Mouse (Mus musculus) kidney, embryonic 16.5 days (tissue): ENCODE measurements around the gene Snai1. TPM values are rescaled to one million over a fixed set of nuclear protein-coding genes. Genes with fewer than 3 reads are reported as not detected.
A peak's percentile ranks its signal among the peaks of the same experiment; 100 is the strongest.

Experiments used
- ATAC-seq: fragments of 200-750 bp; cut with Nextera tagmentation; 2 replicates; pipeline ENCODE4 v1.8.0; 2017; ENCODE audit warnings: moderate TSS enrichment; ENCODE audit not compliant: low FRiP score, low TSS enrichment
- H3K27ac ChIP-seq: fragments of 300-500 bp; sonication (generic); 2 replicates; pipeline ENCODE4 v1.5.1; 2014; ENCODE audit warnings: low read length
- H3K27me3 ChIP-seq: fragments of 300-500 bp; sonication (generic); 2 replicates; pipeline ENCODE4 v1.6.1; 2014; ENCODE audit warnings: low read length, control low read depth, mixed read lengths; ENCODE audit not compliant: insufficient read depth
- H3K36me3 ChIP-seq: fragments of 300-500 bp; sonication (generic); 2 replicates; pipeline ENCODE4 v1.6.1; 2014; ENCODE audit warnings: low read length, control low read depth, mixed read lengths; ENCODE audit not compliant: insufficient read depth
- H3K4me1 ChIP-seq: fragments of 300-500 bp; sonication (generic); 2 replicates; pipeline ENCODE4 v1.6.1; 2014; ENCODE audit warnings: low read length, control low read depth, mixed read lengths; ENCODE audit not compliant: insufficient read depth
- H3K4me2 ChIP-seq: fragments of 300-500 bp; sonication (generic); replicated peaks from 2 replicates; pipeline ENCODE4 v1.6.1; 2014; ENCODE audit warnings: low read depth, low read length
- H3K4me3 ChIP-seq: fragments of 300-500 bp; sonication (generic); 2 replicates; pipeline ENCODE4 v1.5.1; 2014; ENCODE audit warnings: mild to moderate bottlenecking, low read length
- H3K9ac ChIP-seq: fragments of 300-500 bp; sonication (generic); replicated peaks from 2 replicates; pipeline ENCODE4 v1.6.1; 2014; ENCODE audit warnings: low read length
- H3K9me3 ChIP-seq: fragments of 300-500 bp; sonication (generic); 2 replicates; pipeline ENCODE4 v1.6.1; 2016; ENCODE audit warnings: low read length, control low read depth
- WGBS: fragments of 180-500 bp; shearing (Covaris S2); extraction: QIAGEN DNeasy Blood & Tissue Kit; methylation state at CpG from one replicate; pipeline ENCODE4 v1.1.7; 2014; 5-methylcytosine and 5-hydroxymethylcytosine counted together
- polyA plus RNA-seq: library from polyadenylated mRNA; unstranded; fragments of >200 nt; fragmentation: Nextera tagmentation; extraction: Ambion mirVana; gene quantifications from 2 replicates; pipeline ENCODE4 v1.2.1, GENCODE M21; 2015

Gene Snai1
- polyA plus RNA-seq, 1 experiment from 2014 or later, result 40.8 TPM

- 0 out of 2 replicates have a peak overlapping the region, but pooled peaks have one; percentile 34 for H3K27ac ChIP-seq
- H3K27me3 ChIP-seq, result peaks cover 4% of the 10 kb centered on the region; the same call in 1 of the 2 replicates
Measured at GRCm38 (mm10) chr2:167563035-167563434, 25.0 kb downstream of the Snai1 start.

GRCm38 (mm10) chr2:167563703-167564102 is 25.7 kb downstream of the Snai1 start:
- 41% methylated on average over 9 of the region's 12 CpGs for WGBS
- Histone ChIP-seq H3K27me3 (peaks cover 4% of the 10 kb centered on the region; the same call in 1 of the 2 replicates), H3K4me1 (peaks cover 46% of the 10 kb centered on the region), H3K9ac (no peak overlapping the region), H3K4me3 (no peak overlapping the region), H3K9me3 (no peaks in the 10 kb centered on the region), H3K27ac (no peak overlapping the region; the same call in 1 of the 2 replicates), H3K4me2 (no peak overlapping the region), H3K36me3 (no peaks in the 10 kb centered on the region)
- peak; percentile 53 for ATAC-seq

More at GRCm38 (mm10) chr2:167563035-167563434, 25.0 kb downstream of the Snai1 start:
- Histone ChIP-seq H3K4me3 (no peak overlapping the region), H3K9ac (no peak overlapping the region), H3K4me2 (no peak overlapping the region), H3K9me3 (no peaks in the 10 kb centered on the region), H3K36me3 (no peaks in the 10 kb centered on the region), H3K4me1 (peaks cover 41% of the 10 kb centered on the region)
- ATAC-seq, result no peak
- 63% methylated on average over 5 of the region's 5 CpGs for WGBS

GRCm38 (mm10) chr2:167564551-167565311 is 26.7 kb downstream of the Snai1 start:
- Histone ChIP-seq H3K36me3 (no peaks in the 10 kb centered on the region), H3K4me1 (peaks cover 40% of the 10 kb centered on the region), H3K9me3 (no peaks in the 10 kb centered on the region), H3K27me3 (peaks cover 4% of the 10 kb centered on the region; the same call in 1 of the 2 replicates), H3K27ac (peak overlapping the region; percentile 95), H3K9ac (no peak overlapping the region), H3K4me2 (no peak overlapping the region), H3K4me3 (no peak overlapping the region)
- no peak; the same call in 1 of the 2 replicates for ATAC-seq
- 67% methylated on average over 13 of the region's 13 CpGs for WGBS

GRCm38 (mm10) chr2:167565312-167565656 is 27.3 kb downstream of the Snai1 start:
- Histone ChIP-seq H3K4me1 (peaks cover 39% of the 10 kb centered on the region), H3K27ac (peak overlapping the region; percentile 95), H3K4me2 (peak overlapping the region; percentile 34), H3K9me3 (no peaks in the 10 kb centered on the region), H3K27me3 (peaks cover 1% of the 10 kb centered on the region; the same call in 1 of the 2 replicates), H3K4me3 (no peak overlapping the region), H3K9ac (peak overlapping the region; percentile 47; the same call in 1 of the 2 replicates), H3K36me3 (no peaks in the 10 kb centered on the region)
- 51% methylated on average over 3 of the region's 3 CpGs for WGBS
- ATAC-seq, result peak; percentile 18; the same call in 1 of the 2 replicates

GRCm38 (mm10) chr2:167565682-167566081 is 27.7 kb downstream of the Snai1 start:
- Histone ChIP-seq H3K27ac (peak overlapping the region; percentile 95), H3K4me1 (peaks cover 39% of the 10 kb centered on the region), H3K9me3 (no peaks in the 10 kb centered on the region), H3K36me3 (no peaks in the 10 kb centered on the region), H3K9ac (peak overlapping the region; percentile 47), H3K4me3 (0 out of 2 replicates have a peak overlapping the region, but pooled peaks have one; percentile 2), H3K27me3 (no peaks in the 10 kb centered on the region), H3K4me2 (peak overlapping the region; percentile 34)
- peak; percentile 62 for ATAC-seq
- WGBS, result 6% methylated on average over 19 of the region's 19 CpGs

- Histone ChIP-seq H3K27ac (peak overlapping the region; percentile 4; the same call in 1 of the 2 replicates), H3K27me3 (no peaks in the 10 kb centered on the region), H3K36me3 (no peaks in the 10 kb centered on the region), H3K9ac (no peak overlapping the region), H3K4me3 (no peak overlapping the region), H3K4me1 (peaks cover 35% of the 10 kb centered on the region), H3K9me3 (no peaks in the 10 kb centered on the region), H3K4me2 (no peak overlapping the region)
- WGBS, result 57% methylated on average over 9 of the region's 9 CpGs
- no peak for ATAC-seq
Measured at GRCm38 (mm10) chr2:167568112-167568511, 30.1 kb downstream of the Snai1 start.

- no peak overlapping the region for H3K4me2 ChIP-seq
- no peaks in the 10 kb centered on the region for H3K27me3 ChIP-seq
- peak overlapping the region; percentile 61 for H3K27ac ChIP-seq
- 55% methylated on average over 13 of the region's 13 CpGs for WGBS
- peak; percentile 14; the same call in 1 of the 2 replicates for ATAC-seq
- H3K9ac ChIP-seq, result 0 out of 2 replicates have a peak overlapping the region, but pooled peaks have one; percentile 2
- no peaks in the 10 kb centered on the region for H3K36me3 ChIP-seq
- H3K9me3 ChIP-seq, result no peaks in the 10 kb centered on the region
- peaks cover 20% of the 10 kb centered on the region for H3K4me1 ChIP-seq
- H3K4me3 ChIP-seq, result no peak overlapping the region
Measured at GRCm38 (mm10) chr2:167569934-167570651, 32.1 kb downstream of the Snai1 start.

- Histone ChIP-seq H3K9ac (no peak overlapping the region), H3K4me3 (no peak overlapping the region), H3K27me3 (no peaks in the 10 kb centered on the region), H3K4me1 (peaks cover 14% of the 10 kb centered on the region), H3K36me3 (no peaks in the 10 kb centered on the region), H3K4me2 (no peak overlapping the region), H3K9me3 (no peaks in the 10 kb centered on the region), H3K27ac (no peak overlapping the region)
- 86% methylated on average over 6 of the region's 6 CpGs for WGBS
- no peak for ATAC-seq
Measured at GRCm38 (mm10) chr2:167570815-167571214, 32.8 kb downstream of the Snai1 start.

- 76% methylated on average over 18 of the region's 18 CpGs for WGBS
- Histone ChIP-seq H3K9me3 (no peaks in the 10 kb centered on the region), H3K4me1 (peaks cover 11% of the 10 kb centered on the region), H3K27me3 (no peaks in the 10 kb centered on the region), H3K27ac (no peak overlapping the region), H3K4me2 (no peak overlapping the region), H3K4me3 (no peak overlapping the region), H3K9ac (no peak overlapping the region), H3K36me3 (no peaks in the 10 kb centered on the region)
- no peak for ATAC-seq
Measured at GRCm38 (mm10) chr2:167571442-167572220, 33.6 kb downstream of the Snai1 start.
